8 mouse cellular contexts compared by ENCODE assay signal in the genomic region with DNA sequence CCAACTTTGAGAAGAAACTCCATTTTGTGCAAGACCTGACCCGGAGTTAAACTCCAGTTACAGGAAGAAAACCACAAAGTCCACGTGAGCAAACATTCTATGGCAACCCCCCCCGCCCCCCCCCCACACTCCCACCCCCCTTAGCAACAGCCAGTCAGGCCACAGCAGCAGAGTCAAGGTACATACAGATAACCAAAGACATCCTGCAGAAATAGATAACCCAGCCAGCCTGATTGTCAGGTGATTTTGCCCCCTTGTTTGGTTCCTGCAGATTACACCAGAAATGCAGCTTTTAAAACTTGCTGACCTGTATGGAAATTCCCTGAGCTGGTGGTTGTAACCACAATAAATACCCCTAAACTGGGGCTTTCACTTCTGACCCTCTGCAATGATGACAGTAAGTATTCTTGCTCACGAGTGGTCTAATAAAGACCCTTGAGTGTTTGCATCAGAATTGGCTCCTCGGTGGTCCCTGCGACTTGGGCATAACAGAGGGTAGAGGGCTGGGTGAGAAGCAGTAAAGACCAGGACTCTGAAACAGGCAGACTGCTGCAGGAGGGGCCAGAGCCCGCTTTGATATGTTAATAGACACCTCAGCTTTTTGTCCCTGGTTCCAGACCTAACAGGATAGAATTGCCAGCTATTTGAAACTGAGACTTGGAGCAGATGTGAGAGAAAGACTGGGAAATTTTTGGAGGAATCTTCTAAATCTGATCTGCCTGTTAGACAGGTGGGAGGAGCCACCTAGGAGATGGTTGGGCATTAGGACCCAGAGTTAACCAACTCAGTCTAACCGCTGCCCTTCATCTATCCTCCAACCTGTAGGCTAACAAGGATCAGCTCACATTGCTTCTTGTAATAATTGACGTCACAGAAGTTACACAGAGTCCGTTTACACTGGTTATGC. TPM values are rescaled to one million over a fixed set of nuclear protein-coding genes. Genes with fewer than 3 reads are reported as not detected.
DNase-seq lines count a peak whose midpoint lies in the region; ATAC-seq lines count a peak whose summit lies in the region.

No protein-coding gene starts in this region.

- H3K4me1 ChIP-seq in heart, embryonic 15.5 days (replicated peaks): peaks cover 2% of the 10 kb centered on the region; the same call in 1 of the 2 replicates
- H3K4me1 ChIP-seq in midbrain, embryonic 13.5 days (replicated peaks): peaks cover 16% of the 10 kb centered on the region

- WGBS in heart, embryonic 15.5 days: 19% methylated on average over 10 of the region's 10 CpGs
- WGBS in midbrain, embryonic 13.5 days: 4% methylated on average over 10 of the region's 10 CpGs

- no peaks in the 10 kb centered on the region for H3K9me3 ChIP-seq in heart, embryonic 15.5 days (replicated peaks)
- no peaks in the 10 kb centered on the region for H3K9me3 ChIP-seq in midbrain, embryonic 13.5 days

- H3K4me3 ChIP-seq in heart, embryonic 15.5 days: peak overlapping the region; percentile 16
- H3K4me3 ChIP-seq in midbrain, embryonic 13.5 days (replicated peaks): peak overlapping the region; percentile 29

- peak; percentile 84 for ATAC-seq in common myeloid progenitor, adult 5-6 weeks (replicated peaks; ENCODE audit: low read depth, poor library complexity, severe bottlenecking)
- peak; percentile 53; the same call in 1 of the 2 replicates for ATAC-seq in heart, embryonic 15.5 days (replicated peaks; ENCODE audit: insufficient number of reproducible peaks, insufficient read depth, low FRiP score, low read depth)
- peak; percentile 87 for ATAC-seq in midbrain, embryonic 13.5 days

- peak overlapping the region; percentile 3; the same call in 1 of the 2 replicates for H3K27ac ChIP-seq in heart, embryonic 15.5 days
- no peak overlapping the region for H3K27ac ChIP-seq in midbrain, embryonic 13.5 days

- DNase-seq in layer of hippocampus, adult 9-11 months: peak; percentile 14
- DNase-seq in layer of hippocampus, adult 11-12 months (ENCODE audit: low spot score): no peak
- peak; percentile 54 to 85 for DNase-seq in kidney, postnatal 36 days
- no peak for DNase-seq in ovary, postnatal 36 days (ENCODE audit: low spot score)
- DNase-seq in layer of hippocampus, adult 9-10 months (ENCODE audit: low spot score): no peak

- no peaks in the 10 kb centered on the region for H3K36me3 ChIP-seq in heart, embryonic 15.5 days
- no peaks in the 10 kb centered on the region for H3K36me3 ChIP-seq in midbrain, embryonic 13.5 days

- peak overlapping the region; percentile 47 for H3K4me2 ChIP-seq in heart, embryonic 15.5 days
- H3K4me2 ChIP-seq in midbrain, embryonic 13.5 days (replicated peaks): peak overlapping the region; percentile 48

- H3K9ac ChIP-seq in heart, embryonic 15.5 days: no peak overlapping the region
- no peak overlapping the region for H3K9ac ChIP-seq in midbrain, embryonic 13.5 days (replicated peaks)

- no peaks in the 10 kb centered on the region for H3K27me3 ChIP-seq in heart, embryonic 15.5 days
- H3K27me3 ChIP-seq in midbrain, embryonic 13.5 days: no peaks in the 10 kb centered on the region

RNA-seq across cellular contexts. Expression of gene Gm47985, which starts 5.1 kb away (rescaled TPM):
- 0.69 TPM in 1 of 2 replicates, not detected in the other for total RNA-seq in common myeloid progenitor, adult 5-6 weeks (2017)
- 0.09 TPM in 1 of 2 replicates, not detected in the other for polyA plus RNA-seq in heart, embryonic 15.5 days (2015; fragmentation: Nextera tagmentation; extraction: Ambion mirVana)
- polyA plus RNA-seq in midbrain, embryonic 13.5 days (2015; fragmentation: Nextera tagmentation; extraction: Ambion mirVana): 0.11 and 0.19 TPM in 2 replicates

RNA-seq across cellular contexts. Expression of gene Gm8947, which starts 14.9 kb away (rescaled TPM):
- total RNA-seq in common myeloid progenitor, adult 5-6 weeks (2017): not detected in 2 replicates
- not detected in 2 replicates for polyA plus RNA-seq in heart, embryonic 15.5 days (2015; fragmentation: Nextera tagmentation; extraction: Ambion mirVana)
- polyA plus RNA-seq in midbrain, embryonic 13.5 days (2015; fragmentation: Nextera tagmentation; extraction: Ambion mirVana): not detected in 2 replicates

RNA-seq across cellular contexts. Expression of gene Gm47995, which starts 21.0 kb away (rescaled TPM):
- not detected in 2 replicates for total RNA-seq in common myeloid progenitor, adult 5-6 weeks (2017)
- polyA plus RNA-seq in heart, embryonic 15.5 days (2015; fragmentation: Nextera tagmentation; extraction: Ambion mirVana): not detected in 2 replicates
- polyA plus RNA-seq in midbrain, embryonic 13.5 days (2015; fragmentation: Nextera tagmentation; extraction: Ambion mirVana): not detected in 2 replicates

RNA-seq across cellular contexts. Expression of gene 3110040M04Rik, which starts 26.6 kb away (rescaled TPM):
- total RNA-seq in common myeloid progenitor, adult 5-6 weeks (2017): not detected in 2 replicates
- not detected in 2 replicates for polyA plus RNA-seq in heart, embryonic 15.5 days (2015; fragmentation: Nextera tagmentation; extraction: Ambion mirVana)
- not detected in 2 replicates for polyA plus RNA-seq in midbrain, embryonic 13.5 days (2015; fragmentation: Nextera tagmentation; extraction: Ambion mirVana)

RNA-seq across cellular contexts. Expression of gene Gm47996, which starts 32.6 kb away (rescaled TPM):
- total RNA-seq in common myeloid progenitor, adult 5-6 weeks (2017): 1.6 and 4.8 TPM in 2 replicates
- polyA plus RNA-seq in heart, embryonic 15.5 days (2015; fragmentation: Nextera tagmentation; extraction: Ambion mirVana): not detected in 2 replicates
- not detected in 2 replicates for polyA plus RNA-seq in midbrain, embryonic 13.5 days (2015; fragmentation: Nextera tagmentation; extraction: Ambion mirVana)

Comparison
In these comparisons a context has a peak if more than half of its experiments do, and no peak if none do; other contexts are left out.
1. DNase-seq: peak in layer of hippocampus, adult 9-11 months (single experiment) and kidney, postnatal 36 days (2 of 2); none in layer of hippocampus, adult 11-12 months (single experiment), ovary, postnatal 36 days (single experiment) and layer of hippocampus, adult 9-10 months (single experiment).
2. Peak in every context shown above with its lines, with median percentiles within 50 percentile points of each other: ATAC-seq.